Mouse (Mus musculus) liver, postnatal 0 days (tissue): ENCODE data around the gene Khdc1b. TPM values are rescaled to one million over a fixed set of nuclear protein-coding genes. Genes with fewer than 3 reads are reported as not detected.

Experiments used
- ATAC-seq: fragments of 200-750 bp; cut with Nextera tagmentation; 2 replicates; pipeline ENCODE4 v1.8.0; 2017; ENCODE audit warnings: mild to moderate bottlenecking, moderate library complexity
- DNase-seq: peaks from one replicate; pipeline ENCODE4 v3.0.0-alpha.2; 2016
- H3K27ac ChIP-seq: fragments of 300-500 bp; sonication (generic); 2 replicates; pipeline ENCODE4 v1.5.1; 2014; ENCODE audit warnings: antibody characterized with exemption, moderate library complexity, mild to moderate bottlenecking, low read depth
- H3K27me3 ChIP-seq: fragments of 300-500 bp; sonication (generic); 2 replicates; pipeline ENCODE4 v1.6.1; 2014; ENCODE audit warnings: low read length, control low read depth, mixed read lengths; ENCODE audit not compliant: insufficient read depth
- H3K36me3 ChIP-seq: fragments of 300-500 bp; sonication (generic); replicated peaks from 2 replicates; pipeline ENCODE4 v1.6.1; 2014; ENCODE audit warnings: mild to moderate bottlenecking, control low read depth, low read length, moderate library complexity, mixed read lengths; ENCODE audit not compliant: insufficient read depth
- H3K4me1 ChIP-seq: fragments of 300-500 bp; sonication (generic); 2 replicates; pipeline ENCODE4 v1.6.1; 2014; ENCODE audit warnings: antibody characterized with exemption, mild to moderate bottlenecking, control low read depth; ENCODE audit not compliant: insufficient read depth
- H3K4me2 ChIP-seq: fragments of 300-500 bp; sonication (generic); 2 replicates; pipeline ENCODE4 v1.6.1; 2014; ENCODE audit warnings: low read depth, mild to moderate bottlenecking, low read length, moderate library complexity, mixed read lengths
- H3K4me3 ChIP-seq: fragments of 300-500 bp; sonication (generic); 2 replicates; pipeline ENCODE4 v1.5.1; 2014; ENCODE audit warnings: low read depth, low read length
- H3K9ac ChIP-seq: fragments of 300-500 bp; sonication (generic); replicated peaks from 2 replicates; pipeline ENCODE4 v1.6.1; 2014; ENCODE audit warnings: mild to moderate bottlenecking, moderate library complexity
- H3K9me3 ChIP-seq: fragments of 300-500 bp; sonication (generic); 2 replicates; pipeline ENCODE4 v1.6.1; 2016; ENCODE audit warnings: mild to moderate bottlenecking, control low read depth, low read length, mixed read lengths
- CTCF ChIP-seq: sonication (generic); IDR thresholded peaks from 2 replicates; pipeline ENCODE4 v1.5.1; 2016; ENCODE audit warnings: antibody characterized with exemption, low read depth
- EP300 ChIP-seq: IDR thresholded peaks from 2 replicates; pipeline ENCODE4 v1.6.1; 2016; ENCODE audit warnings: antibody characterized with exemption, low read depth, mild to moderate bottlenecking
- WGBS: fragments of 180-500 bp; shearing (Covaris S2); extraction: QIAGEN DNeasy Blood & Tissue Kit; methylation state at CpG from one replicate; pipeline ENCODE4 v1.1.7; 2014; ENCODE audit not compliant: insufficient replicate concordance; 5-methylcytosine and 5-hydroxymethylcytosine counted together
- polyA plus RNA-seq: library from polyadenylated mRNA; unstranded; fragments of >200 nt; fragmentation: Nextera tagmentation; extraction: Ambion mirVana; gene quantifications from 2 replicates; pipeline ENCODE4 v1.2.1, GENCODE M21; 2015

The Khdc1b gene
- polyA plus RNA-seq, 1 experiment from 2014 or later: not detected

DNA sequence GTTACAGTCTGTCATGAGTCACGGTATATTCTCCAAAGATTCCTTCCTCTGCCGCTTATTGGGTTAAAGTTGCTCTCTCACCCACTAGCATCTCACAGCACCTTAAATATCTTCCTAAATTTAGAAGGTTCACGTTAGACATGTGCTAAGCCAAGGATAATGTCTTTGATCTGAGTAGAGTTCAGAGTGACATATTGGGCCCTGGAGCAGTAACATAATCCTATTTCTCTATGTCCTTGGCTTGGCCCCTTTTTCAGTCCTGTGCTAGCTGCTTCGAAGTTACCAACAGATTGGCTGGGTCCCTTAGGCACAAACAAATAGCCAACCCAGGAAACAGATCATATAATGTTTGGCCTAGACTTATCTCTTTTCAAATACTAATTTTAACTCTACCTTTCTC, 44.7 kb downstream of the Khdc1b start:
- H3K4me2 ChIP-seq: no peak overlapping the region
- no peaks in the 10 kb centered on the region for H3K27me3 ChIP-seq
- no peaks in the 10 kb centered on the region for H3K36me3 ChIP-seq
- H3K27ac ChIP-seq: no peak overlapping the region
- DNase-seq (no peak), ATAC-seq (no peak)
- WGBS: 84% methylated on average over 4 of the region's 4 CpGs
- H3K9me3 ChIP-seq: no peaks in the 10 kb centered on the region
- no peaks in the 10 kb centered on the region for H3K4me1 ChIP-seq
- no peak overlapping the region for H3K4me3 ChIP-seq
- TF ChIP-seq EP300: no peak
- TF ChIP-seq CTCF: no peak
- no peak overlapping the region for H3K9ac ChIP-seq

DNA sequence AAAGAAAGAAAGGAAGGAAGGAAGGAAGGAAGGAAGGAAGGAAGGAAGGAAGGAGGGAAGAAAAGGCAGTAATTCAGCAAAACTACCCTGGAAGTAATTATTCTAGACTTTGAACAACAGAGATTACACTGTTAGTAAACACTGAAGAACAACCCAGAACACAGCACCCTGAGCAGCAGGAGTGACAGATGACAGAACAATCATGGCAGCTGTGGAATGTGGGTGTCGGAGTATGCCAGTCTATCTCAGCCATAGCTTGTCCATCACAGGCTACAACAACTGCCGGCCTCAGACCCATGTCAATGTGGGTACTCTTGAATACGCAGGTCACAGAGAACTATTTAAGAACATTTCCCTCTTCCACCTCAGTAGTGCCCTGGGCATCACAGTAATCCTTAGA, 48.3 kb downstream of the Khdc1b start:
- ATAC-seq: no peak
- Histone ChIP-seq H3K9ac (no peak overlapping the region), H3K4me3 (no peak overlapping the region), H3K36me3 (no peaks in the 10 kb centered on the region), H3K27me3 (no peaks in the 10 kb centered on the region), H3K9me3 (no peaks in the 10 kb centered on the region), H3K27ac (no peak overlapping the region), H3K4me2 (no peak overlapping the region), H3K4me1 (no peaks in the 10 kb centered on the region)
- whole genome bisulfite sequencing: 87% methylated on average over 3 of the region's 3 CpGs
- no peak for DNase-seq
- TF ChIP-seq EP300 (no peak), CTCF (no peak)

DNA sequence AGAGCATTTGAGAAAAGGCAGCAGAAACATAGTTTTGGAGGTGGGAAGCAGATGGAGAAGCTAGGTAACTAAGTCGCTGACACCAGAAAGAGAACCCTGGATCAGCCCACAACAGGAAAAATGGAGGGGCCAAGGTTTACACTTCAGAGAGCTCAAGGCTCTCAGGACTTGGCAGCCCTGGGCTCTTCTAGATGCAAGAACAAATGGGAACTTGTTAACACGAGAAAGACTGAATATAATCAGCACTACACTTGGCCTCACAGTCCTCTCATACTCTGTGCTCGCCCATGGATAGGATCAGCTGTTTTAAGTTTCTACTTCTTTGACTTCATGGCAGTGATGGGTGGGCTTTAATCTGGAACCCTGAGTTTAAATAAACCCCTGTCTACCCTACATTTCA, 51.5 kb downstream of the Khdc1b start:
- TF ChIP-seq EP300: no peak
- no peak for TF ChIP-seq CTCF
- no peak overlapping the region for H3K4me3 ChIP-seq

More for the DNA sequence above, 51.5 kb downstream of the Khdc1b start:
- no peak overlapping the region for H3K4me2 ChIP-seq
- H3K27me3 ChIP-seq: no peaks in the 10 kb centered on the region
- WGBS: 55% methylated on average over 3 of the region's 3 CpGs
- ATAC-seq (no peak), DNase-seq (no peak)
- no peaks in the 10 kb centered on the region for H3K9me3 ChIP-seq
- H3K9ac ChIP-seq: no peak overlapping the region
- no peaks in the 10 kb centered on the region for H3K4me1 ChIP-seq
- no peaks in the 10 kb centered on the region for H3K36me3 ChIP-seq
- H3K27ac ChIP-seq: no peak overlapping the region

Other genes with a start within 250 kb of the Khdc1b start
- gene Tmem14a, start 165.0 kb upstream of the Khdc1b start, polyA plus RNA-seq: 1.7 and 1.9 TPM in 2 replicates
- gene Gsta3, start 143.0 kb upstream of the Khdc1b start, polyA plus RNA-seq: 143 and 187 TPM in 2 replicates
- gene Khdc1a, start 33.9 kb upstream of the Khdc1b start, polyA plus RNA-seq: not detected in 2 replicates
- gene Khdc1c, start 15.2 kb upstream of the Khdc1b start, polyA plus RNA-seq: not detected in 2 replicates